Mouse (Mus musculus) heart, postnatal 14 days (tissue): ENCODE results near the gene Pwwp2b. TPM values are rescaled to one million over a fixed set of nuclear protein-coding genes. Genes with fewer than 3 reads are reported as not detected.
A peak's percentile ranks its signal among the peaks of the same experiment; 100 is the strongest.

Experiments
- DNase-seq, 2 experiments: peaks; one replicate each; pipeline ENCODE4 v3.0.0; 2021 to 2022
- intact Hi-C: fragments of 180-260 bp; cut with DNase I; formaldehyde crosslinking; loops from one replicate; pipeline ENCODE4 v1.15.1; 2025
- total RNA-seq, 2 experiments: library from RNA; stranded (reverse); gene quantifications; 2 replicates each; pipeline ENCODE4 v1.2.3; 2021

Gene Pwwp2b
- total RNA-seq, 2 experiments from 2014 or later = 8.7 to 9.8 TPM

- DNase-seq = peak; percentile 29 to 62
- intact Hi-C loops = no loop called here
These were observed 70.7 kb downstream of the Pwwp2b start for GRCm38 (mm10) chr7:139319006-139319411.

Other genes with a start within 250 kb of the Pwwp2b start
- 1 to 10 TPM; 1.8 to 3.7 TPM for gene Dpysl4, start 162.5 kb upstream of the Pwwp2b start, total RNA-seq
- 10 to 100 TPM; 17.6 to 20.8 TPM for gene Lrrc27, start 35.5 kb upstream of the Pwwp2b start, total RNA-seq
- gene Stk32c, start 35.2 kb upstream of the Pwwp2b start, total RNA-seq = 1 to 10 TPM; 1.8 to 2.7 TPM
- gene Inpp5a, start 140.6 kb downstream of the Pwwp2b start, total RNA-seq = 100 to 1,000 TPM; 201 to 215 TPM